Mouse (Mus musculus) G1E (cell line): Measurements from ENCODE around the gene Lyrm4. TPM values are rescaled to one million over a fixed set of nuclear protein-coding genes. Genes with fewer than 3 reads are reported as not detected.

Experiments
- ATAC-seq: 2 replicates; pipeline ENCODE4 v1.8.0; 2016; ENCODE audit warnings: mild to moderate bottlenecking; ENCODE audit not compliant: insufficient number of reproducible peaks, poor library complexity, low FRiP score, severe bottlenecking; ENCODE audit errors: extremely low read depth
- DNase-seq: peaks from one replicate; pipeline ENCODE4 v3.0.0; 2012; ENCODE audit warnings: low spot score
- H3K27me3 ChIP-seq: 2 replicates; pipeline ENCODE4 v1.6.1; 2012; ENCODE audit warnings: mild to moderate bottlenecking, low read length, inconsistent platforms; ENCODE audit not compliant: insufficient read depth
- H3K36me3 ChIP-seq: replicated peaks from 2 replicates; pipeline ENCODE3; 2012; ENCODE audit warnings: mild to moderate bottlenecking, inconsistent platforms
- H3K4me1 ChIP-seq: 2 replicates; pipeline ENCODE4 v1.6.1; 2012; ENCODE audit warnings: low read depth, low read length, inconsistent platforms, mixed read lengths; ENCODE audit not compliant: insufficient read depth
- H3K4me3 ChIP-seq: 2 replicates; pipeline ENCODE4 v1.5.1; 2012; ENCODE audit warnings: low read depth, mild to moderate bottlenecking, inconsistent platforms, low read length, moderate library complexity, mixed read lengths
- H3K9me3 ChIP-seq: replicated peaks from 2 replicates; pipeline ENCODE4 v1.6.1; 2012; ENCODE audit warnings: inconsistent platforms
- CTCF ChIP-seq: IDR thresholded peaks from 2 replicates; pipeline ENCODE4 v1.5.1; 2012; ENCODE audit warnings: low read depth, low read length, inconsistent platforms, mixed read lengths
- GATA1 ChIP-seq: IDR thresholded peaks from 2 replicates; pipeline ENCODE4 v1.6.1; 2012; ENCODE audit warnings: borderline replicate concordance, low read length, inconsistent platforms, mixed read lengths
- GATA2 ChIP-seq: IDR thresholded peaks from 2 replicates; pipeline ENCODE4 v1.6.1; 2012; ENCODE audit warnings: low read depth, low read length, inconsistent platforms, borderline replicate concordance
- POLR2AphosphoS5 ChIP-seq: IDR thresholded peaks from 2 replicates; pipeline ENCODE4 v1.6.1; 2012; ENCODE audit warnings: low read depth, low read length, inconsistent platforms; ENCODE audit not compliant: insufficient replicate concordance
- TAL1 ChIP-seq: conservative IDR thresholded peaks from 2 replicates; pipeline ENCODE4 v1.6.1; 2012; ENCODE audit warnings: low read depth, low read length, inconsistent platforms, mixed read lengths
- polyA plus RNA-seq: library from polyadenylated mRNA; stranded (reverse); fragments of >175 nt; gene quantifications from 2 replicates; pipeline ENCODE4 v1.2.3, GENCODE M21; 2012
- total RNA-seq, 2 experiments: library from RNA; stranded (forward) in 1 of 2; stranded (reverse) in 1 of 2; fragments of 200-1000 nt in 1 of 2; fragments of >200 nt in 1 of 2; fragmentation: Nextera tagmentation in 1 of 2; gene quantifications; 2 replicates each; pipeline ENCODE4 v1.2.3; 2014 to 2017

Gene Lyrm4
- total and polyA plus RNA-seq, 3 experiments: 4.9 to 32.4 (median 21.4) TPM

DNA sequence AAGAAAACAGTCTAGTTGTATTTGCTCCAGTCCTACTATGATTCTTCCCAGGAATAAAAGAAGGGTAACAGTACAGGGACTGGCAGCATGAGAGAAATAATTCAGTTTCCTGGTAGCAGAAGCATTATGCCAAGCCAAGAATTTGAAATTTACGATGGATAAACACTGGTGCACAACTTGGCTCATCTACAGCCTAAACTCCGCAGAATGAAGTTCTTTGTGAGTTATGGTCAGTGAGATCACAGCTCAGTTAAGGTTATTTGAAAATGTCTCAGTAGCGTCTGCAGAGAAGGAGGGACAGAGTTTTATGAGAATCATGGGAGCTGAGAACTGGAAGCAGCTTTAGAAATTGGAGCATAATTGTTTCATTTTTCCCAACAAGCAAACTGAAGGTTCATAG is 31.4 kb downstream of the Lyrm4 start:
- DNase-seq: no peak
- peaks cover 22% of the 10 kb centered on the region for H3K4me1 ChIP-seq
- H3K27me3 ChIP-seq: no peaks in the 10 kb centered on the region
- ATAC-seq: no peak
- H3K4me3 ChIP-seq: no peak overlapping the region
- no peak for TF ChIP-seq TAL1
- TF ChIP-seq CTCF: no peak
- TF ChIP-seq POLR2AphosphoS5: no peak
- no peak for TF ChIP-seq GATA1
- TF ChIP-seq GATA2: no peak
- peaks cover 80% of the 10 kb centered on the region for H3K36me3 ChIP-seq
- H3K9me3 ChIP-seq: no peaks in the 10 kb centered on the region

DNA sequence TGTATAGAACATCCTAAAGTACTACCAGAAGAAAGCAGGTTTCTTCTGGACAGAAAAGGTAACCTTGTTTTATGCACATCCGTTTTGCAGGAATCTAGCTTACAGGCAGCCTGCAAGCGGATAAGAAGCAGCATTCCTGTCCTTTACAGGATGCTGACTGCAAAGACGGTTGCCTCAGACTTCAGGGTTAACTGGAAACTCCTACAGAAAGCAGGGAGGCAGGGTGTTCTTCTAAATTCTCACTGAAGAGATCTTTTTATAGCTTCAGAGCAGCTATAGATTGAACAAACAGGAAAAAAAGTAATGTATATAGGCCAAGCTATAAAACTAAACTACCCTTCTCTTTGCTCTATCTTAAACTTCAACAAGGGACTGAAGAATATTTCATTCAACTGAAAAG is 32.6 kb downstream of the Lyrm4 start:
- Histone ChIP-seq H3K9me3 (no peaks in the 10 kb centered on the region), H3K36me3 (peaks cover 79% of the 10 kb centered on the region), H3K4me1 (peaks cover 18% of the 10 kb centered on the region), H3K27me3 (no peaks in the 10 kb centered on the region), H3K4me3 (no peak overlapping the region)
- ATAC-seq (no peak), DNase-seq (no peak)
- TF ChIP-seq GATA2: no peak
- TF ChIP-seq POLR2AphosphoS5: no peak
- TF ChIP-seq GATA1: no peak
- TF ChIP-seq TAL1: no peak
- no peak for TF ChIP-seq CTCF

GRCm38 (mm10) chr13:36081591-36081990 is 35.7 kb downstream of the Lyrm4 start:
- H3K36me3 ChIP-seq: peaks cover 80% of the 10 kb centered on the region
- no peaks in the 10 kb centered on the region for H3K9me3 ChIP-seq
- no peak overlapping the region for H3K4me3 ChIP-seq
- H3K27me3 ChIP-seq: no peaks in the 10 kb centered on the region
- H3K4me1 ChIP-seq: peaks cover 1% of the 10 kb centered on the region
- no peak for DNase-seq
- TF ChIP-seq GATA1 (no peak), GATA2 (no peak), POLR2AphosphoS5 (no peak), CTCF (no peak), TAL1 (no peak)
- ATAC-seq: no peak

- H3K36me3 ChIP-seq: peaks cover 60% of the 10 kb centered on the region
- no peaks in the 10 kb centered on the region for H3K9me3 ChIP-seq
- H3K4me3 ChIP-seq: no peak overlapping the region
- no peaks in the 10 kb centered on the region for H3K4me1 ChIP-seq
- TF ChIP-seq GATA2: no peak
- no peak for TF ChIP-seq TAL1
- no peak for TF ChIP-seq POLR2AphosphoS5
- no peak for TF ChIP-seq CTCF
- TF ChIP-seq GATA1: no peak
- ATAC-seq (no peak), DNase-seq (no peak)
- no peaks in the 10 kb centered on the region for H3K27me3 ChIP-seq
Measured at GRCm38 (mm10) chr13:36074484-36074883, 42.8 kb downstream of the Lyrm4 start.

GRCm38 (mm10) chr13:36066676-36067075 is 50.6 kb downstream of the Lyrm4 start:
- DNase-seq (no peak), ATAC-seq (no peak)
- H3K36me3 ChIP-seq: peaks cover 17% of the 10 kb centered on the region
- H3K4me1 ChIP-seq: no peaks in the 10 kb centered on the region
- H3K27me3 ChIP-seq: no peaks in the 10 kb centered on the region
- no peak overlapping the region for H3K4me3 ChIP-seq
- H3K9me3 ChIP-seq: no peaks in the 10 kb centered on the region
- TF ChIP-seq GATA1 (no peak), POLR2AphosphoS5 (no peak), GATA2 (no peak), CTCF (no peak), TAL1 (no peak)

DNA sequence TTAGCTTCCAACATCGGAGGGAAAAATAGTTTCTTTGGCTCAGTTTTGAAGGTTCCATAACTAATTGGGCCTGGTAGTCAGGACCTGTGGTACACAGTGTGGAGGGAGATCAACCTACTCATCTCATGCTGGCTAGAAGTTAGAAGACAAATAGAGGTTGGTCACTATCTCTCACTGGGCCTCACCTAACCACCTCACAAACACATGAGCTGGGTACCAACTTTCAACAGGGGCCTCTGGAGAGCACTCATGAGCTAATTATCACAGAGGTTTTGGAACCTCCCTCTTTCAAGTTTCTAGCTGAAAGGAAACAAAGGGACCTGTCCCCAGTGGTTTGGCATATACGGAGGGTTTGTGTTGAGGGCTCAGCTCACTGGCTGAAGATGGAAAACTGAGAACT is 59.8 kb downstream of the Lyrm4 start:
- Histone ChIP-seq H3K4me3 (no peak overlapping the region), H3K36me3 (peaks cover 56% of the 10 kb centered on the region), H3K9me3 (no peaks in the 10 kb centered on the region), H3K27me3 (no peaks in the 10 kb centered on the region), H3K4me1 (peaks cover 5% of the 10 kb centered on the region; the same call in 1 of the 2 replicates)
- ATAC-seq (no peak), DNase-seq (no peak)
- TF ChIP-seq TAL1 (no peak), GATA2 (no peak), CTCF (no peak), GATA1 (no peak), POLR2AphosphoS5 (no peak)

- no peak for ATAC-seq
- Histone ChIP-seq H3K36me3 (peaks cover 59% of the 10 kb centered on the region), H3K4me1 (peaks cover 5% of the 10 kb centered on the region; the same call in 1 of the 2 replicates), H3K4me3 (no peak overlapping the region), H3K9me3 (no peaks in the 10 kb centered on the region), H3K27me3 (no peaks in the 10 kb centered on the region)
- DNase-seq: no peak
- TF ChIP-seq GATA2 (no peak), TAL1 (no peak), CTCF (no peak), POLR2AphosphoS5 (no peak), GATA1 (no peak)
Measured at GRCm38 (mm10) chr13:36056925-36057324, 60.4 kb downstream of the Lyrm4 start.
